Mouse (Mus musculus) spleen, adult 2 months (tissue): ENCODE measurements around the gene Ecsit.

Source experiments
- CTCF ChIP-seq: fragments of 200-500 bp; IDR thresholded peaks from 2 replicates; pipeline ENCODE4 v1.5.1; 2011; ENCODE audit warnings: mild to moderate bottlenecking, inconsistent platforms; ENCODE audit not compliant: insufficient read depth, insufficient read length, insufficient replicate concordance; ENCODE audit errors: extremely low read depth
- POLR2A ChIP-seq: fragments of 200-500 bp; IDR thresholded peaks from 2 replicates; pipeline ENCODE4 v1.6.1; 2011; ENCODE audit warnings: low read depth, low read length, inconsistent platforms

GRCm38 (mm10) chr9:22086012-22086411, 774 bp upstream of the Ecsit start:
- TF ChIP-seq POLR2A = no peak
- no peak for TF ChIP-seq CTCF
